Mouse (Mus musculus): ENCODE measurements around the gene Ppp1r14b.

DNA sequence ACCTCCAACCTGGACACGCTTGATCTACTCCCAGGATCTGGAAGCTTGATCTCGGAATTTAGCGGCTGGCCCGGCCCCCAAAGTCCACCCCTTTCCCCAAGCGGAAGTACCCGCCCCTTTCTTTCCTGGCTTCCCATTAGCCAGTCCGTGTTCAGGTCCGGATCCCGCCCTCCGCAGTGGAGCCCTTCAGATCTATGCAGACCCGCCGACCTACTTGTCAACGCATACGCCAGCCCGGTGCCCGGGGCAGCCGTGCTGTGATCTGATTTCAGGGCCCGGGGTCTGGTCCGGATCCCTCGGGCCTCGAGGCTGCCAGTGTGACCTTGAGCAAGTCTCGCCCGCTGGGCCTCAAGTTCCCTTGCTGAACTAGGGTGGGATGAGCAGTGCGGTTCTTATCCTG is 21.2 kb downstream of the Ppp1r14b start, which contains the start of the genes Nudt22 and Trpt1:
- TF ChIP-seq CTCF (IDR thresholded peaks at IDR 0.05) (no peak), EP300 (IDR thresholded peaks at IDR 0.05) (no peak; the same call in 1 of the 2 replicates)

Measured in lung, postnatal 0 days (tissue).